Mouse (Mus musculus): ENCODE measurements around the gene Dazl.

The Dazl gene

GRCm38 (mm10) chr17:50293241-50293731 lies at the start of gene Dazl:
Dazl (minus strand) TSS chr17:50293636.
- DNase-seq (ENCODE audit: low spot score in 2 of 2), result no peak

GRCm38 (mm10) chr17:50341850-50342544 lies 48.6 kb upstream of the Dazl start:
- no peak for DNase-seq (ENCODE audit: low spot score in 2 of 2)

- DNase-seq (ENCODE audit: low spot score in 2 of 2), result no peak
These were observed 45.5 kb upstream of the Dazl start for GRCm38 (mm10) chr17:50338901-50339300.

GRCm38 (mm10) chr17:50335776-50336175 lies 42.3 kb upstream of the Dazl start:
- no peak for DNase-seq (ENCODE audit: low spot score in 2 of 2)

- DNase-seq (ENCODE audit: low spot score in 2 of 2), result no peak
These were observed 41.3 kb upstream of the Dazl start for GRCm38 (mm10) chr17:50334694-50335093.

GRCm38 (mm10) chr17:50332012-50332300 lies 38.5 kb upstream of the Dazl start:
- no peak for DNase-seq (ENCODE audit: low spot score in 2 of 2)

- DNase-seq (ENCODE audit: low spot score in 2 of 2), result no peak
These were observed 38.0 kb upstream of the Dazl start for GRCm38 (mm10) chr17:50331171-50332011.

- no peak for DNase-seq (ENCODE audit: low spot score in 2 of 2)
These were observed 36.8 kb upstream of the Dazl start for GRCm38 (mm10) chr17:50330245-50330644.

GRCm38 (mm10) chr17:50324658-50325057 lies 31.2 kb upstream of the Dazl start:
- no peak for DNase-seq (ENCODE audit: low spot score in 2 of 2)

GRCm38 (mm10) chr17:50318810-50319209 lies 25.4 kb upstream of the Dazl start:
- DNase-seq (ENCODE audit: low spot score in 2 of 2), result no peak

GRCm38 (mm10) chr17:50316216-50317150 lies 23.0 kb upstream of the Dazl start:
- DNase-seq (ENCODE audit: low spot score in 2 of 2), result peak in 1 of 2 experiments; percentile 21

GRCm38 (mm10) chr17:50310148-50310802 lies 16.8 kb upstream of the Dazl start:
- no peak for DNase-seq (ENCODE audit: low spot score in 2 of 2)

GRCm38 (mm10) chr17:50309512-50310072 lies 16.2 kb upstream of the Dazl start:
- no peak for DNase-seq (ENCODE audit: low spot score in 2 of 2)

- DNase-seq (ENCODE audit: low spot score in 2 of 2), result no peak
These were observed 15.4 kb upstream of the Dazl start for GRCm38 (mm10) chr17:50308880-50309279.

- DNase-seq (ENCODE audit: low spot score in 2 of 2), result no peak
These were observed 14.7 kb upstream of the Dazl start for GRCm38 (mm10) chr17:50308059-50308647.

- DNase-seq (ENCODE audit: low spot score in 2 of 2), result no peak
These were observed 9.4 kb upstream of the Dazl start for GRCm38 (mm10) chr17:50302867-50303266.

- DNase-seq (ENCODE audit: low spot score in 2 of 2), result no peak
These were observed 6.9 kb upstream of the Dazl start for GRCm38 (mm10) chr17:50300171-50300841.

GRCm38 (mm10) chr17:50298821-50299220 lies 5.4 kb upstream of the Dazl start:
- DNase-seq (ENCODE audit: low spot score in 2 of 2), result no peak

- DNase-seq (ENCODE audit: low spot score in 2 of 2), result no peak
These were observed 1.3 kb upstream of the Dazl start for GRCm38 (mm10) chr17:50294726-50295125.

- DNase-seq (ENCODE audit: low spot score in 2 of 2), result peak; percentile 84 to 92
These were observed 720 bp downstream of the Dazl start for GRCm38 (mm10) chr17:50292661-50293171.

Measured in cerebellum, postnatal 4 days (tissue).